Mouse (Mus musculus) limb, embryonic 14.5 days (tissue): ENCODE data around the gene Gcg. TPM values are rescaled to one million over a fixed set of nuclear protein-coding genes. Genes with fewer than 3 reads are reported as not detected.

Source experiments
- ATAC-seq: fragments of 200-750 bp; cut with Nextera tagmentation; 2 replicates; pipeline ENCODE4 v1.8.0; 2017; ENCODE audit warnings: low read depth, moderate number of reproducible peaks, moderate TSS enrichment; ENCODE audit not compliant: low FRiP score
- DNase-seq: peaks from one replicate; pipeline ENCODE4 v3.0.0-alpha.2; 2015; ENCODE audit warnings: low spot score
- H3K27ac ChIP-seq: fragments of 300-500 bp; sonication (generic); replicated peaks from 2 replicates; pipeline ENCODE4 v1.5.1; 2014; ENCODE audit warnings: low read depth, mild to moderate bottlenecking, low read length, moderate library complexity, mixed read lengths
- H3K27me3 ChIP-seq: fragments of 300-500 bp; sonication (generic); 2 replicates; pipeline ENCODE4 v1.6.1; 2014; ENCODE audit warnings: low read length, mixed read lengths; ENCODE audit not compliant: control insufficient read depth, insufficient read depth
- H3K36me3 ChIP-seq: fragments of 300-500 bp; sonication (generic); 2 replicates; pipeline ENCODE4 v1.6.1; 2014; ENCODE audit warnings: mild to moderate bottlenecking, low read length, moderate library complexity, mixed read lengths; ENCODE audit not compliant: control insufficient read depth, insufficient read depth
- H3K4me1 ChIP-seq: fragments of 300-500 bp; sonication (generic); 2 replicates; pipeline ENCODE4 v1.6.1; 2014; ENCODE audit warnings: antibody characterized with exemption, low read length, mixed read lengths; ENCODE audit not compliant: control insufficient read depth, insufficient read depth
- H3K4me2 ChIP-seq: fragments of 300-500 bp; sonication (generic); replicated peaks from 2 replicates; pipeline ENCODE4 v1.6.1; 2014; ENCODE audit warnings: low read depth, mild to moderate bottlenecking, low read length, moderate library complexity; ENCODE audit not compliant: severe bottlenecking
- H3K4me3 ChIP-seq: fragments of 300-500 bp; sonication (generic); replicated peaks from 2 replicates; pipeline ENCODE4 v1.5.1; 2014; ENCODE audit warnings: low read length
- H3K9ac ChIP-seq: fragments of 300-500 bp; sonication (generic); 2 replicates; pipeline ENCODE4 v1.6.1; 2014; ENCODE audit warnings: mild to moderate bottlenecking, low read depth, low read length, moderate library complexity; ENCODE audit not compliant: severe bottlenecking
- H3K9me3 ChIP-seq: fragments of 300-500 bp; sonication (generic); 2 replicates; pipeline ENCODE4 v1.6.1; 2016; ENCODE audit warnings: low read length; ENCODE audit not compliant: control insufficient read depth
- POLR2A ChIP-seq: fragments of 200-500 bp; IDR thresholded peaks from 2 replicates; pipeline ENCODE4 v1.8.0; 2012; ENCODE audit warnings: inconsistent platforms, mild to moderate bottlenecking, moderate library complexity, borderline replicate concordance; ENCODE audit not compliant: insufficient read depth, insufficient read length; ENCODE audit errors: extremely low read depth
- WGBS: fragments of 180-500 bp; shearing (Covaris S2); extraction: QIAGEN DNeasy Blood & Tissue Kit; methylation state at CpG from one replicate; pipeline ENCODE4 v1.1.7; 2014; 5-methylcytosine and 5-hydroxymethylcytosine counted together
- polyA plus RNA-seq, 2 experiments: library from polyadenylated mRNA; depleted of rRNA in 1 of 2; stranded (reverse) in 1 of 2; unstranded in 1 of 2; fragments of >200 nt; fragmentation: Nextera tagmentation in 1 of 2; extraction: Ambion mirVana in 1 of 2; gene quantifications; 2 replicates each; pipeline versions ENCODE4 v1.2.1 to v1.2.3; 2012 to 2014

Gcg gene
- polyA plus RNA-seq, 2 experiments, result 0.15 TPM; not detected in 1

DNA sequence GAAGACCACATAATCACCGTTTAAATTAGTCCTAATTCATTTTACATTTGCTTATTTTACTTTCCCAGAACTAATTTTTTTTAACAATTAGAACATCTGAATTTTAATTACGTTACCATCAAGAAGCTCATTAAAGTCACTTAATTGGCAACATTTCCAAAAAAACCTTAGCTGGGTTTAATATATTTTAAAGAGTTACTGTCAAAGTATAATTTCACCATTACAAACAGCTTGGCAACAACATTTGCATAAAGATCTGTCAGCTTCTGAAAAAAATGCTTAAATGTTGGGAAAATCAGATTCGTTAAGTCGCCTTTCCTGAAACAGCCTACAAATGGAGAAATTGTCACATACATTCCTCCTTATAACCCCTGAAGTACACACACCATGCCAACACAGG, 14.6 kb upstream of the Gcg start:
- Histone ChIP-seq H3K27ac (no peak overlapping the region), H3K9me3 (no peaks in the 10 kb centered on the region), H3K4me1 (no peaks in the 10 kb centered on the region), H3K27me3 (no peaks in the 10 kb centered on the region), H3K4me3 (no peak overlapping the region), H3K9ac (no peak overlapping the region), H3K36me3 (no peaks in the 10 kb centered on the region), H3K4me2 (no peak overlapping the region)
- ATAC-seq (no peak), DNase-seq (no peak)
- WGBS, result 78% methylated on average over 4 of the region's 4 CpGs
- TF ChIP-seq POLR2A, result no peak

DNA sequence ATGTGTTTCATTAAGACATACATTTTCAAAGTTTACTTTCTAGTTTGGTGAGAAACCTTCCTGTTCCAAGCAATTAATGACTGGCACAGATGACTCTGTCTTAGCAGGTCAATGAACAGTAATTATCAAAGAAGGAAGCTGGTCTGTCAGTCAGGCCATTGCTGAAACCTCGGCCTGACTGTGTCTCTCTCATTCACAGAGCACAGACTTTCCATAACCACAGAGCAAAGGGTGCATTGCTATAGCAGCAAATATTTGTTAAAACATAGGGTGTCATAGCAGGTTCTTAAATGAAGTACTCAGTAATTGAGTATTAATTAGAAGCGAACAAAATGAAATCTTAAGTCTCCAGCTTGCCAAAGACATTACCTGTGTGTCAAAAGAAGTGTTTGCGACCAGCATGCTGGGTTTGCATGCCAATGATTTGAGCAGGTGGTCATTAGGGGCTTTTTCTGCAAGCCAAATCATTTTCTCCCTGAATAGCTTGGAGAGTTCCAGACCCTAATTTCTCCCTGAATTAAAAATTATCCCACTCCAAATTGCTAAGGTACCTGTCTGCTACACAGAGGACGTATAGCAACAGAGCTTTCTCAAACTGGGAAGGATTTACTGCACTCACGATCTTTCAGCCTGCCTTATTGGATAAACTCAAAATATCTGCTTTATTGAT, 14.0 kb upstream of the Gcg start:
- Histone ChIP-seq H3K4me2 (no peak overlapping the region), H3K36me3 (no peaks in the 10 kb centered on the region), H3K4me3 (no peak overlapping the region), H3K27ac (no peak overlapping the region), H3K27me3 (no peaks in the 10 kb centered on the region), H3K9me3 (no peaks in the 10 kb centered on the region), H3K9ac (no peak overlapping the region), H3K4me1 (no peaks in the 10 kb centered on the region)
- no peak for DNase-seq
- no peak for TF ChIP-seq POLR2A
- no peak for ATAC-seq
- 56% methylated on average over 5 of the region's 5 CpGs for WGBS

DNA sequence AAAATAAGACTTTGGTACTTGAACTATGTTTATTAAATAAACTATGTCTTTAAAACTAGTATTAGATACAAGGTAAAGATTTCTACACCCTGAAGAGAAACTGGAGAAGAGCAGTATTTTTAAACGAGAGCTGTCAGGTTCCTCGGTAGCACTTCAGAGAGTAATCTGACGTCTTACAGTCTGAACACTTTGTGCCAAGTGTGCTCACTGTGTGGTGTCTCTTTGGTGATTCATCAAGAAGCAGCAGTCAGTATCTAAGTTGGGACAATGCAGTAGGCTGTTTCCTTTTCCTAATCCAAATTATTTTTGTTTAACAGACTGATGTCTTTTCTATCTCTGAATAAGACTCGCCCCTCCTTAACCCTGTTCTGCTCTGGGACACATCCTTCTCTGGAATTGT, 12.0 kb upstream of the Gcg start:
- Histone ChIP-seq H3K9ac (no peak overlapping the region), H3K4me1 (no peaks in the 10 kb centered on the region), H3K27me3 (no peaks in the 10 kb centered on the region), H3K36me3 (no peaks in the 10 kb centered on the region), H3K4me3 (no peak overlapping the region), H3K27ac (no peak overlapping the region), H3K4me2 (no peak overlapping the region), H3K9me3 (no peaks in the 10 kb centered on the region)
- no peak for DNase-seq
- 74% methylated on average over 4 of the region's 4 CpGs for WGBS
- TF ChIP-seq POLR2A, result no peak
- no peak for ATAC-seq

GRCm38 (mm10) chr2:62489832-62490231, 6.4 kb upstream of the Gcg start:
- WGBS, result 91% methylated on average over 6 of the region's 6 CpGs
- no peaks in the 10 kb centered on the region for H3K9me3 ChIP-seq

DNA sequence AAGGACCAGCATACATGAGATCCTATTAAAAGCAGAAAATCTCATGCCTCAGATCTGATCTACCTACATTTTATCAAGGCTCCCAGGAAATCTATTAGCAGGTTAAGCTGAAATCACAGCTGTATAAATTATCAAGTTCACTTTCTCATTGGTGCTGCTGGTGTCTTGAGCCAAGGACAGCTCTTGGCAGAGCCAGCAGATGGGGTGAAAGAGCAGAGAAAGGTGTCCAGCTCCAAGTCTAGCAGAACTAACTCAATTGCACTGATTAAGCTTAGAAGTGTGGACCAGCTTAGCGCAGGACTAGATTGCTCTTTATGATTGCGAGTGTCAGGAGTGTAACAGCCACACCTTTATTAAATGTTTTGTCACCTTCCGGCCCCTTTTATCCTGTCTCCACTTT, 1.5 kb upstream of the Gcg start:
- Histone ChIP-seq H3K4me2 (no peak overlapping the region), H3K36me3 (no peaks in the 10 kb centered on the region), H3K4me3 (no peak overlapping the region), H3K27ac (no peak overlapping the region), H3K4me1 (no peaks in the 10 kb centered on the region), H3K27me3 (no peaks in the 10 kb centered on the region), H3K9ac (no peak overlapping the region), H3K9me3 (no peaks in the 10 kb centered on the region)
- DNase-seq (no peak), ATAC-seq (no peak)
- WGBS, result 91% methylated on average over 3 of the region's 3 CpGs
- no peak for TF ChIP-seq POLR2A

More at GRCm38 (mm10) chr2:62489832-62490231, 6.4 kb upstream of the Gcg start:
- H3K27me3 ChIP-seq, result no peaks in the 10 kb centered on the region
- DNase-seq (no peak), ATAC-seq (no peak)
- no peaks in the 10 kb centered on the region for H3K4me1 ChIP-seq
- H3K9ac ChIP-seq, result no peak overlapping the region
- H3K4me2 ChIP-seq, result no peak overlapping the region
- H3K4me3 ChIP-seq, result no peak overlapping the region
- H3K27ac ChIP-seq, result no peak overlapping the region
- TF ChIP-seq POLR2A, result no peak
- H3K36me3 ChIP-seq, result no peaks in the 10 kb centered on the region
